Mouse (Mus musculus) liver, embryonic 13.5 days (tissue): ENCODE results near the gene Rogdi. TPM values are rescaled to one million over a fixed set of nuclear protein-coding genes. Genes with fewer than 3 reads are reported as not detected.

Experiments used
- ATAC-seq: fragments of 200-750 bp; cut with Nextera tagmentation; 2 replicates; pipeline ENCODE4 v1.8.0; 2017; ENCODE audit warnings: low read depth, mild to moderate bottlenecking, moderate number of reproducible peaks, moderate library complexity
- DNase-seq: peaks from one replicate; pipeline ENCODE4 v3.0.0; 2022
- H3K27ac ChIP-seq: fragments of 300-500 bp; sonication (generic); 2 replicates; pipeline ENCODE4 v1.5.1; 2015; ENCODE audit warnings: moderate library complexity, mild to moderate bottlenecking, inconsistent platforms
- H3K27me3 ChIP-seq: fragments of 300-500 bp; sonication (generic); 2 replicates; pipeline ENCODE4 v1.6.1; 2015; ENCODE audit warnings: mild to moderate bottlenecking, inconsistent platforms
- H3K36me3 ChIP-seq: fragments of 300-500 bp; sonication (generic); 2 replicates; pipeline ENCODE4 v1.6.1; 2015; ENCODE audit warnings: mild to moderate bottlenecking, inconsistent platforms
- H3K4me1 ChIP-seq: fragments of 300-500 bp; sonication (generic); replicated peaks from 2 replicates; pipeline ENCODE4 v1.6.1; 2015; ENCODE audit warnings: inconsistent platforms
- H3K4me2 ChIP-seq: fragments of 300-500 bp; sonication (generic); 2 replicates; pipeline ENCODE4 v1.6.1; 2015; ENCODE audit warnings: inconsistent platforms, mild to moderate bottlenecking, moderate library complexity
- H3K4me3 ChIP-seq: fragments of 300-500 bp; sonication (generic); replicated peaks from 2 replicates; pipeline ENCODE4 v1.5.1; 2015; ENCODE audit warnings: mild to moderate bottlenecking, inconsistent platforms
- H3K9ac ChIP-seq: fragments of 300-500 bp; sonication (generic); 2 replicates; pipeline ENCODE4 v1.6.1; 2015; ENCODE audit warnings: mild to moderate bottlenecking, inconsistent platforms
- H3K9me3 ChIP-seq: fragments of 300-500 bp; sonication (generic); replicated peaks from 2 replicates; pipeline ENCODE4 v1.6.1; 2016; ENCODE audit warnings: inconsistent platforms
- WGBS: fragments of 180-500 bp; shearing (Covaris S2); methylation state at CpG from one replicate; pipeline ENCODE4 v1.1.7; 2015; ENCODE audit not compliant: insufficient replicate concordance; 5-methylcytosine and 5-hydroxymethylcytosine counted together
- polyA plus RNA-seq: library from polyadenylated mRNA; unstranded; fragments of >200 nt; fragmentation: Nextera tagmentation; extraction: Ambion mirVana; gene quantifications from 2 replicates; pipeline ENCODE4 v1.2.1, GENCODE M21; 2015

Gene Rogdi
- polyA plus RNA-seq, 1 experiment from 2014 or later, result 42.6 TPM

DNA sequence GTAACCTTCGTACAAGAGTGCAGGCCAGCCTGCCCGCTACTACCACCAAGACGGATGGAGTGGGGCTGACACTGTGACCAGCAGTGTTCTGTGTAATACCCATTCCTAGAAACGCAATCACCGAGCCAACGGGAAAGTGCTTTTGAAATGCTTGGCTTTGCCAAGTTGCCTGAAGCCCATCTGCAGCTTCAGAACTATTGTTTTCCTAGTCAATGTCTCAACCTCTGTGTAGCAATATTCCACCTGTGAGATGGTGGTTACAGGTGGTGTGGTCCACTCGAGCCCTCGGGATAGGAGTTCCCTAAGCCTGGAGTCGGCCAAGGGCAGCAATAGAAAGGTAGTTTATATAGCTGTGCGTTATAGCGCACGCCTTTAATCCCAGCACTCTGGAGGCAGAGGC, 28.6 kb downstream of the Rogdi start:
- Histone ChIP-seq H3K4me2 (no peak overlapping the region), H3K27ac (no peak overlapping the region), H3K4me3 (no peak overlapping the region), H3K9ac (no peak overlapping the region), H3K36me3 (no peaks in the 10 kb centered on the region), H3K27me3 (no peaks in the 10 kb centered on the region; the same call in 1 of the 2 replicates), H3K4me1 (no peaks in the 10 kb centered on the region; the same call in 1 of the 2 replicates), H3K9me3 (no peaks in the 10 kb centered on the region)
- ATAC-seq (no peak), DNase-seq (no peak)
- WGBS, result 81% methylated on average over 12 of the region's 12 CpGs

DNA sequence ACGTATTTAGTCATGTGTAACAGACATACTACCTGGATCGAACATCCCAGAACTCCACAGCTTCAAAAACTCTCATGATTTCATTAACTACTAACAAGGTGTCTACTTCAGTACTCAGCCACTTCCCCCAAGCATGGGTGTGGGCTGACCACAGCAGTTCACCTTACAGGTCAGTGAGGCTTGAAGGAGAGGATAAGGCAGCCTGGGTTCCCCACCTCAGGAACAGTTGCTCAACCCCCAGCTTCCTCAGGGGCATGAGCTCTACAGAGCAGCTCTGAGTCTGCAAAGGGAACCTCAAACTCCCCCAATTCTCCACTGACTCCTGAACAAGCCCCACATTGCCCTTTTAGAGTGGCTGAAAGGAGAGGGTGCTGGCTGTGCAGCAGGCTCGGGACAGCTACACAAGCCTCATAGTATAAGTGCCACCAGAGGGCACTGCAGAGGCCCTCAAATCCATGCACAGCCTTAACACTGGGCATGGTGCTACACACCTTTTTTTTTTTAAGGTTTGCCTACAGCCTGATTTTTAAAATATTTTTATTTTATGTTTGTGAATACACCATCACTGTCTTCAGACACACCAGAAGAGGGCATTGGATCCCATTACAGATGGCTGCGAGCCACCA, 33.5 kb downstream of the Rogdi start:
- Histone ChIP-seq H3K4me2 (no peak overlapping the region), H3K9ac (no peak overlapping the region), H3K27ac (no peak overlapping the region), H3K9me3 (no peaks in the 10 kb centered on the region), H3K4me1 (peaks cover 9% of the 10 kb centered on the region), H3K36me3 (no peaks in the 10 kb centered on the region), H3K4me3 (no peak overlapping the region), H3K27me3 (peaks cover 8% of the 10 kb centered on the region; the same call in 1 of the 2 replicates)
- ATAC-seq (peak; percentile 50; the same call in 1 of the 2 replicates), DNase-seq (no peak)
- WGBS, result 50% methylated on average over 4 of the region's 4 CpGs

DNA sequence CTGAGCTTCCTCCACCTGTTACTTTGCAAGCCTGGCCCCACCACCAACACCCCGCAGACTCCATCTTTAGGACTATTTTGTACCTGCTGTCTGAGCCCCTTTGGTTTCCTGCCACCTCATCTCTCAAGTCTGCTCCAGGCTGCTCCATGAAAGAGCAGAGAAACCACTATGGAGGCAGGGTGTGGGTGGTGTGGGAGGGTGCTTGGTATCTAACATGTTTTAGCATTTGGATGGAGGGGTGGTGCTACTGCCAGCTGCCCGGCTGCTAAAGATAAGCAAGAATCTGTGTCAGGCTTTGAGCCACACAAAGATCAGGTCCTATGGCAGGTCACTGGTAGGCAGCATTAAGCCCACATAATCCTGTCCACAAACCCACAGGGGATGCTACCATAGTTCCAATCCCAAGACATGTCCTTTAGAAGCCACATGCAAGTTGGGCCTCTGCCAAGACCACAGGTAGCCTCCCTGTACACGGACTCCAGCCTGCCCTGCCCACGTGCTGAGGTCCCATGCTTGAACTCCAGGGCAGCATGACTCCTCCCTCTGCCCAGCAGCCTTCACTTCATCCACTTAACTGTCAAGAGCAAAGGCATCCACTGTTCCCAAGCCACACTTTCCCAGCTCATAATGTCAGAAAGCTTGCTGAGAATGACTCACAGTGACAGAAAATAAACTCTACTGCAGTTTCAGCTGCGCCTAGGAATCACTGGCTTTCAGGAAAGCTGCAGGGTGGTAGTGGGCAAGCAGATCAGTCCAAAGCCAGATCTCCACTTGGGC, 34.9 kb downstream of the Rogdi start:
- 40% methylated on average over 5 of the region's 5 CpGs for WGBS
- peak; percentile 52; the same call in 1 of the 2 replicates for ATAC-seq

DNA sequence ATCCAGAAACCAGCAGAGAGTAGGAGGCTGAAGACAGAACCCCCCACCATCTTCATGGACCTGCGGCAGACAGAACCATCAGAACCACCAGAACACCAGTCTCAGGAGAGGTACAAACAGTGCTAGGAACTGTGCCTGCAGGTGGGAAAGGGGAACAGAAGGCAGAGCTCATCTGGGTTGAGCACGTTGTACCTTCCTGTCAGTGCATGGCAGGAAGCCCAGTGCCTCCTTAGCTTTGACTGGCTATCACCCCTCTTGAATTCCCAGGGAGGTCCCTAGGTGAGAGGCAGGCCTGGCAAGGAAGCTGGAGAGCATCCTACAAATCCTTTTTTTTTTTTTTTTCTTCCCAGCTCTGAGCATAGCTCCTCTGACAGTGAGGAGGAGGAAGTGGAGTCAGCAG, 37.2 kb downstream of the Rogdi start:
- ATAC-seq, result no peak
- H3K36me3 ChIP-seq, result no peaks in the 10 kb centered on the region
- no peak overlapping the region for H3K4me3 ChIP-seq
- no peak overlapping the region for H3K9ac ChIP-seq
- WGBS, result 40% methylated on average over 2 of the region's 2 CpGs
- H3K9me3 ChIP-seq, result no peaks in the 10 kb centered on the region
- no peak overlapping the region for H3K4me2 ChIP-seq
- H3K4me1 ChIP-seq, result peaks cover 9% of the 10 kb centered on the region
- H3K27me3 ChIP-seq, result peaks cover 8% of the 10 kb centered on the region; the same call in 1 of the 2 replicates
- no peak overlapping the region for H3K27ac ChIP-seq
- DNase-seq, result no peak

More for the DNA sequence above, 34.9 kb downstream of the Rogdi start:
- Histone ChIP-seq H3K4me1 (peaks cover 9% of the 10 kb centered on the region), H3K4me3 (no peak overlapping the region), H3K9me3 (no peaks in the 10 kb centered on the region), H3K4me2 (no peak overlapping the region), H3K27me3 (peaks cover 8% of the 10 kb centered on the region; the same call in 1 of the 2 replicates), H3K27ac (no peak overlapping the region), H3K36me3 (no peaks in the 10 kb centered on the region), H3K9ac (no peak overlapping the region)
- DNase-seq, result peak; percentile 11

DNA sequence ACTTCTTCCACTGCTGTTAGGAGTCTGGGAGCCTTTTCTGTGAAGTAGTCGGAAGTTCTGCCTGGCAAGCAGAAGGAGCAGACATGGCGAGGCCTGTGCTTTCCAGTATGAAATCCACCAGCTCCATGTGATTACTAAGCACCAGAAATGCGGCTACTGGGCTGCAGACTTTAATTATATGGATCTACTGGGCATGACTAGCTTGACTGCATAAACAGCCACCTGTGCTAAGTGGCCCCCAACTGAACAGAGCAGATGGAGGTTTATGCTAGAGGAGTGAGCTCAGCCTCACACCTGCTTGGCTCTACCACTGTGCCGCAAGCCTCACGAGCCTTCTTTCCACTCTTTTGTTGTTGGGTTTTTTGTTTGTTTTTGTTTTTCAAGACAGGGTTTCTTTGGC, 38.8 kb downstream of the Rogdi start:
- DNase-seq (no peak), ATAC-seq (no peak)
- Histone ChIP-seq H3K27me3 (peaks cover 8% of the 10 kb centered on the region; the same call in 1 of the 2 replicates), H3K27ac (no peak overlapping the region), H3K9ac (no peak overlapping the region), H3K4me1 (peaks cover 9% of the 10 kb centered on the region), H3K36me3 (no peaks in the 10 kb centered on the region), H3K9me3 (no peaks in the 10 kb centered on the region), H3K4me2 (no peak overlapping the region), H3K4me3 (no peak overlapping the region)
- 78% methylated on average over 5 of the region's 5 CpGs for WGBS

DNA sequence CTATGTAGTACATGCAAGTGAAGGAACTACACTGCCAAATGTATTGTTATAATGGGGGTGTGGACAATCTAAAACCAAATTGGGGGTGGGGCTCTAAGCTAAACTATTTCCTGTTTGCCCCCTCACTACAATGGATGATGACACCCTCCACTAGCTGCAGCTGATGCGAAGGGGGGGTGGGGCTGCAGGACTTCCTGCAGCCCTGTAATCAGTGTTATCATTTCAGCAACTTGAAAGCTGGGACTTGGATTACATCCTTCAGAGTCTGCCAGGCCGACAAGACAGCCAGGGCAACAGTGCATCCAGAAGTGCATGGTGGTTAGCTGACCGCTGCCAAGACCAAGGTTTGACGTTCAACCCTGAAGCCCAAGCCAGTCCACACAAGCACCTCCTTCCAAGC, 41.7 kb downstream of the Rogdi start:
- no peak for DNase-seq

DNA sequence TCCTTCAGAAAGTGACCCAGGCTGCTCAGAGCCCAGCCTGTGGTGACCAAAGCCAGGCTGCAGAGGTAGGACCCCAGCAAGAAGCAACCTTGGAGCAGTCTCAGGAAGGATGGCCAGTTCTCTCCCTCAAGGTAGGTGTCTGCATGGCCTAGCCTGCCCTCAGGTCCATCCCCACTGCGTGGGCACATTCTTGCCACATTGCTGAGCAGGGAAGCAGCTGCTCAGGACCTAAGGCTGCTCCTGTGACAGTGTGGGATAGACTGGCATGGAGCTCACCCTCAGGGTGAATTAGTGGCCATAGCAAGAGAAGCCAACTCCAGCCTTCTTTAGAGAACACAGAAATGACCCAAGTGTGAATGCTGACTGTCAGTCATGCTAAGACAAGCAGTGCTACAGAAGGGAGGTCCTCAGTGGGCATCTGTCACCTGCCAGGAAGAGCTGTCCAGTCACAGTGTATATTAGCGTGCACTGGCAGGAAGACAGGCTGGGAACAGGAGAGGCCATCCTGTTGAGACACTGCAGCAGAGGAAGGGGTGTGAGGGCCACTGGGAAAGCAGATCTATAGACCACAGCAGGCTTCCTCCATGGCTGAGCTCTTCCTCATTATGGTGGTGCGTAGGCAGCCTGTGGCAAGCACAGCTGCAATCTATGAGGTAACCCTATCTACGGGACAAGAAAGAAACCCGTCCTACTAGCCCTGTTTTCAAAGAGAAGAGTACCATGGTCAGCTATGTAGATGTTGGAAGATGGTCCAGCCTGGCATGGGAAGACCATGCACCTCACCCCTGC, 44.1 kb downstream of the Rogdi start:
- ATAC-seq (no peak), DNase-seq (no peak)
- peaks cover 11% of the 10 kb centered on the region for H3K4me1 ChIP-seq
- H3K9ac ChIP-seq, result no peak overlapping the region
- H3K9me3 ChIP-seq, result no peaks in the 10 kb centered on the region
- no peaks in the 10 kb centered on the region for H3K27me3 ChIP-seq
- no peak overlapping the region for H3K4me3 ChIP-seq
- H3K27ac ChIP-seq, result no peak overlapping the region
- WGBS, result 35% methylated on average over 5 of the region's 5 CpGs
- H3K36me3 ChIP-seq, result no peaks in the 10 kb centered on the region
- H3K4me2 ChIP-seq, result no peak overlapping the region

More for the DNA sequence above, 41.7 kb downstream of the Rogdi start:
- no peak overlapping the region for H3K4me3 ChIP-seq
- no peaks in the 10 kb centered on the region for H3K9me3 ChIP-seq
- H3K27me3 ChIP-seq, result no peaks in the 10 kb centered on the region
- H3K27ac ChIP-seq, result no peak overlapping the region
- no peak overlapping the region for H3K4me2 ChIP-seq
- H3K36me3 ChIP-seq, result no peaks in the 10 kb centered on the region
- WGBS, result 36% methylated on average over 4 of the region's 4 CpGs
- no peak for ATAC-seq
- H3K4me1 ChIP-seq, result no peaks in the 10 kb centered on the region
- no peak overlapping the region for H3K9ac ChIP-seq

DNA sequence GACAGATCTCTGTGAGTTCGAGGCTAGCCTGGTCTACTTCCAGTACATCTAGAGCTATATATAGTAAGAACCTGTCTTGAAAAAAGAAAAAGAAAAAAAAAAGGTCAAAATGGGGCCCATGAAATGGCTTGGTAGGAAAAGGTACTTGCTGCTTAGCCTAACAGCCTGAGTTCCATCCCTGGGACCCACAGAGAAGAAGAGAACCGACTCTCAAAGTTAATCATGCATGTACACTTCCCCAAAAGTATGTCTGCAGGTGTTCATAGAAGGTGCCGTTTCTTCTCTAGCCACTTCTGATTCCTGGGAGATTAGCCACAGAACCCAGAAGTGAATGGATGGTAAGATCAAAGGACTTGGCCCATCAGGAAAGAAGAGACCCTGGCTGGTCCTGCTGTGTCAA, 44.9 kb downstream of the Rogdi start:
- no peak overlapping the region for H3K4me2 ChIP-seq
- no peaks in the 10 kb centered on the region for H3K36me3 ChIP-seq
- no peak overlapping the region for H3K4me3 ChIP-seq
- peaks cover 12% of the 10 kb centered on the region for H3K4me1 ChIP-seq
- H3K9me3 ChIP-seq, result no peaks in the 10 kb centered on the region
- ATAC-seq (no peak), DNase-seq (no peak)
- 56% methylated on average over 3 of the region's 3 CpGs for WGBS
- no peak overlapping the region for H3K27ac ChIP-seq
- no peak overlapping the region for H3K9ac ChIP-seq
- no peaks in the 10 kb centered on the region for H3K27me3 ChIP-seq

DNA sequence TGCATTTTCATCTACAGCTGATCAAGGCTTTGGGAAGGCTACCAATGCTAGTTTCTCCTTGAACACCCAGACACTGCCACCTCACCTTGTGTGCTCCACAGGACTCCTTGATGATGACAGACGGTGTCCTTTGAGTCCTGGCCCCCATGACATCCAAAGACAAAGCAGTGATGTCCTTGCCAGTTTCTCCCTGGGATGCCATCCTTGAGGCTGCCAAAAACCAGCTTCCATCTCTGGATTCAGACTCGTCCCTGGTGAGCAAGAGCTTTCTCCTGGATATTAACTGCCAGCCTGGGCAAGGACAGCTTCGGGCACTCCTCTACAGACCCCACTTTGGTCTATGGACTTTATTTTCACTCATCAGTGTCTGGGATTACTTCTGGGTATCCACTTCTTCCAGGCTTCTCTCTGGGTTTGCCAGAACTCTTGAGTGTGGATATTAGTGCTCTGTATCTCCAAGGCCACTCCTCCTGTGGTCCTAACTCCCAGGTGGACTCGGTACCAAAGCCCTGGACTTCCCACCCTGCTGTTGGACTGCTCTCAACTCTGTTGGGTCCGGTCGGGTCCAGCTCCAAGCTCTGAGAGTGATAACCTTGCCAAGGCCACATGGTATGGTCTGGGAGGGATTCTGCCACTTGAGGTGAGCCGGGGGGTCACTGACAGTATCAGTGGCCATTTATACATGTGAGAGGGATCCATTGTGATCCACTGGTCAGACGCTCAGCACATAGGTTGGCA, 47.8 kb downstream of the Rogdi start:
- H3K4me3 ChIP-seq, result peak overlapping the region; percentile 87
- WGBS, result 74% methylated on average over 8 of the region's 8 CpGs
- H3K27ac ChIP-seq, result no peak overlapping the region
- no peak overlapping the region for H3K9ac ChIP-seq
- no peaks in the 10 kb centered on the region for H3K9me3 ChIP-seq
- ATAC-seq (no peak), DNase-seq (no peak)
- no peaks in the 10 kb centered on the region for H3K36me3 ChIP-seq
- peak overlapping the region; percentile 90 for H3K4me2 ChIP-seq
- no peaks in the 10 kb centered on the region for H3K27me3 ChIP-seq
- peaks cover 30% of the 10 kb centered on the region for H3K4me1 ChIP-seq

DNA sequence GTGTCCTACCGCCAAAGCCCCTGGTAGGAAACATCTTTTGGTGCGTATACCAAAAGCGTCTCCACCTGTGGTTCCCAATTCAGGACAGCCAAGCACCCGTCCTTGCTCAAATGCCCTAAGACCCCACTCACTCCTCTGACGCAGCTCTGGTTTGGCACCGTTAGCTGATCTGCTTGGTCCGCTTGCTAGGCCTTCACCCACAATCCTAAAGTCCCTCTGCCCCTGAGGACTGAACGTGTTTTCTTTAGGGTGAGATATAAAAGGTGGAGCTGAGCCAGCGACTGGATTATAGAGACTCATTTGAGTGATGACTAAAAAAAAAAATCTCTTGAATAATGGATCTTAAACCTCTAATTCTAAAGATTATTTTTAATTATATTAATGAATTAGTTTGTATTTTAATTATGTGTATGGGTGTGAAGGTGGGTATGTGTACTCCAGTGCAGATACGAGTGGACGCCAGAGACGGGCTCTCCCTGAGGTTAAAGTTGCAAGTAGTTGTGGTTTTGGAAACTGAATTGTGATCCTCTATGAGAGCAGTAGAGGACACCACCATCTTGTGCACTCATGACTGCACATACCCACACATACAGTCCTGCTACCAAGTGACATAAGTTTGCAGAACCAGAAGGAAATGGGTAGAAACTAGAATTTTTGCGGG, 48.5 kb downstream of the Rogdi start:
- Histone ChIP-seq H3K4me1 (peaks cover 30% of the 10 kb centered on the region), H3K9me3 (no peaks in the 10 kb centered on the region), H3K27me3 (no peaks in the 10 kb centered on the region), H3K4me3 (peak overlapping the region; percentile 87), H3K9ac (peak overlapping the region; percentile 90), H3K36me3 (no peaks in the 10 kb centered on the region), H3K27ac (peak overlapping the region; percentile 89), H3K4me2 (peak overlapping the region; percentile 90)
- 18% methylated on average over 13 of the region's 13 CpGs for WGBS
- no peak for ATAC-seq
- no peak for DNase-seq
